Mouse (Mus musculus): Measurements from ENCODE around the gene Ifnl2. TPM values are rescaled to one million over a fixed set of nuclear protein-coding genes. Genes with fewer than 3 reads are reported as not detected.

Gene Ifnl2
- not detected for total RNA-seq (2023)

GRCm38 (mm10) chr7:28510405-28510974, at the start of gene Ifnl2:
Gene Ifnl2, minus strand, starts transcription at chr7:28510455.

GRCm38 (mm10) chr7:28547154-28547553, 36.9 kb upstream of the Ifnl2 start, which contains the start of gene Nccrp1:
Gene Nccrp1, minus strand, starts transcription at chr7:28547254.

DNA sequence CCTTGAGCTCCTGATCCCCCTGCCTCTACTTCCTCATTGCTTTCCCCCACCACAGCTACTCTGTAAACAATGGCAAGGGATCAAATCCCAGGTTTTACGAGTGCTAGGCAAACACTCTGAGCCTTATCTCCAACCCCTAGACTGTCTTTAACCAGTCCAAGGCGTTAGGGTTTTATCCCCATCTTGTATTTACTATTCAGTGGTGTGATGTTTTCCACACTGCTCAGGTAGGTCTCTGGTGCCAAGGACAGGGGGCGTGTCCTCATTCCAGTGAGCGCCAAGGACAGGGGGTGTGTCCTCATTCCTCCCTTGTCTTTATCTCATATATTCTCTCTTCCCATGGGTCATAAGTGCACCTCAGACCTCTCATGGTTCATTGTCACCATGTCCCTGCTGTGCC, 30.3 kb upstream of the Ifnl2 start, which contains the start of gene Sycn:
Gene Sycn, plus strand, starts transcription at position 360 of the 400 bp plus-strand sequence.

GRCm38 (mm10) chr7:28522536-28522935, 12.3 kb upstream of the Ifnl2 start, which contains the start of gene Ifnl3:
Gene Ifnl3, plus strand, starts transcription at chr7:28522836.

Other genes with a start within 250 kb of the Ifnl2 start
- gene Eid2, start 242.6 kb downstream of the Ifnl2 start, total RNA-seq (2023) = 7.1 TPM
- gene Eid2b, start 232.7 kb downstream of the Ifnl2 start, total RNA-seq (2023) = 3.8 TPM
- not detected for gene Selenov, start 219.3 kb downstream of the Ifnl2 start, total RNA-seq (2023)
- not detected for gene Dll3, start 208.2 kb downstream of the Ifnl2 start, total RNA-seq (2023)
- gene Timm50, start 198.4 kb downstream of the Ifnl2 start, total RNA-seq (2023) = 30.4 TPM
- gene Supt5, start 171.7 kb downstream of the Ifnl2 start, total RNA-seq (2023) = 171 TPM
- gene Rps16, start 159.8 kb downstream of the Ifnl2 start, total RNA-seq (2023) = 4,922 TPM
- 159 TPM for gene Plekhg2, start 137.9 kb downstream of the Ifnl2 start, total RNA-seq (2023)
- 225 TPM for gene Zfp36, start 130.2 kb downstream of the Ifnl2 start, total RNA-seq (2023)
- 22.9 TPM for gene Med29, start 117.7 kb downstream of the Ifnl2 start, total RNA-seq (2023)
- gene Paf1, start 117.5 kb downstream of the Ifnl2 start, total RNA-seq (2023) = 150 TPM
- gene Gmfg, start 73.0 kb downstream of the Ifnl2 start, total RNA-seq (2023) = 274 TPM
- gene Lrfn1, start 58.5 kb downstream of the Ifnl2 start, total RNA-seq (2023) = 1.8 TPM
- not detected for gene Ifnl3, start 12.4 kb upstream of the Ifnl2 start, total RNA-seq (2023)
- not detected for gene Sycn, start 30.4 kb upstream of the Ifnl2 start, total RNA-seq (2023)
- gene Nccrp1, start 36.8 kb upstream of the Ifnl2 start, total RNA-seq (2023) = 0.50 TPM
- gene Samd4b, start 87.7 kb upstream of the Ifnl2 start, total RNA-seq (2023) = 57.6 TPM
- gene Pak4, start 87.7 kb upstream of the Ifnl2 start, total RNA-seq (2023) = 8.9 TPM
- not detected for gene Acp7, start 120.9 kb upstream of the Ifnl2 start, total RNA-seq (2023)
- gene Fbxo27, start 182.4 kb upstream of the Ifnl2 start, total RNA-seq (2023) = 2.4 TPM
- 16.8 TPM for gene Fbxo17, start 206.3 kb upstream of the Ifnl2 start, total RNA-seq (2023)
- gene Mrps12, start 231.4 kb upstream of the Ifnl2 start, total RNA-seq (2023) = 26.1 TPM
- gene Sars2, start 231.5 kb upstream of the Ifnl2 start, total RNA-seq (2023) = 18.8 TPM
- gene Ccer2, start 245.7 kb upstream of the Ifnl2 start, total RNA-seq (2023) = not detected